Mouse (Mus musculus): ENCODE results near the gene Ak2. TPM values are rescaled to one million over a fixed set of nuclear protein-coding genes. Genes with fewer than 3 reads are reported as not detected.

Gene Ak2
- total RNA-seq, 2 experiments from 2014 or later, result 131 to 134 TPM

DNA sequence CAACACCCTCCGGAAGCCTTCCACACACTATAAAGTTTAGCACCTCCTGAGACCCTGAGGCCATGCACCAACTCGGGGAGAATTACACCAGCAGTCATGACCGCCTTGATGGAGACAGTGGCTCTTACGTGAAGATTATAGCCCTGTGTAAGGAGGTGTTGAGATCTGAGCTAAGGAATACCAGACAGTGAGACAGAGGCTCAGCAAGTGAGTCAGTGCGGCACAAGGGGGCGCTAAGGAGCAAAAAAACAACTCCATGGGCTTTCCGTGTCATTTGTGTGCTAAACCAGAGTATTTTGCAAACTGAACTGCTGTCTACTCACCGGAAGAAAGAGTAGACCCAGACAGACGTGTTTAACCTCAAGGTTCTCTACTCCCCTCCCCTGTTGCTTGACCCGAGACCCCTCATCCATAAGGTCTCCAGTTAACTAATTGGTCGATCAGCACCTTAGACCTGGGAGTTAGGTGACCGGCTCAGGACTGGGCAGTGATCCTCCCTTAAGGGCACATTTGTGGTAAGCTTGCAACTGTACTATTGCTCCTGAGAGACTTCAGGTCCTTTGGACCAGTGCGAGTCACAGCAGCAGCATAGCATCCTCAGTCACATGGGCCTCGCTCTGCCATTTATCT is 20.6 kb upstream of the Ak2 start:
- DNase-seq, result peak; percentile 81 to 88

DNA sequence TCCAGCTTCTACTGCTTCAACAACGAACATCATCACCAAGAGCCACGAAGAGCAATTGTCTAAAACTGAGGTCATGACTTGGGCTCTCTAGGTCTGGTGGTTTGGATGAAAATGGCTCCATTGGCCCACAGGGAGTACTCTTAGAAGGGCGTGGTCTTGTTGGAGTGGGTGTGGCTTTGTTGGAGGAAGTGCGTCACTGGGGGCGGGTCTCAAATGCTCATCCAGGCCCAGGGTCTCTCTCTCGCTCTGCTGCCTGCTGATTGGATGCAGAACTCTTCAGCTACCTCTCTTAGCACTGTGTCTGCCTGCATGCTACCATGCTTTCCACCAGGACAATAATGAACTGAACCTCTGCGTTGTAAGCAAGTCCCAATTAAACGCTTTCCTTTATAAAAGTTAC is 17.1 kb upstream of the Ak2 start:
- DNase-seq, result no peak

DNA sequence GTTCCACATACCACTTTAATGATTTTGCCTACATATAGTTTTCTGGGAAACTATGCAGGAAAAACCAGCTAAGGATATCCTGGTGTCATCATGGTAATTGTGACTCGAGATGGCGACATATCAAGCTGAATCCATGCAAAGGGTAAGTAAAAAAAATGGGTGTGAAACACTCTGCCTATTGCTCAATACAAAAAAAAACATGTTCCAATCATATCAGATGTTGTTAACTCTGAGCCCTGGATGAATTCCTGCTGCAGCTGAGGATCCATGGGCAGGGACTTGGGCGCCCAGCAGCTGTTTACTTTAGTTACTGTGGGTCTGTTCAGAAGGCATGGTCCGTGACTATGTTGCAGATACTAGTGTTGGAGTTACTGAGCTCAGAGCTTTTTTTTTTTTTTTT is 15.2 kb upstream of the Ak2 start:
- no peak for DNase-seq

DNA sequence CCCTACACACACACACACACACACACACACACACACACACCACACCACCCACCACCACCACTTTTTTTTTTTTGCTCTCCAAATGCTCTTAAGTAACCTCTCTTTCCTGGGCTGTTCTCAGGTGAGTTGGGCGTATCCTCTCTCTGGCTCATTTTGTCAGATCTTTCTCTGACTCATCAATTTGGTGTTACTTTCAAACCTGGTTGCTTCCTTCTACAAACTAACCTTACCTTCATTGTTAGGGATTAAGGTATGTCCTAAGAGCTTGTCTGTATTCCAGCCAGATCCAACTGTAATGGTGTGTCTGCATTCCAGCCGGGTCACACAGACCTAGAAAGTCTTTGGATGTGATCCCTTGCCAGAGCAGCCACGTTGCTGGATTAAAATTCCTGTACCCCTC is 14.5 kb upstream of the Ak2 start:
- no peak for DNase-seq

DNA sequence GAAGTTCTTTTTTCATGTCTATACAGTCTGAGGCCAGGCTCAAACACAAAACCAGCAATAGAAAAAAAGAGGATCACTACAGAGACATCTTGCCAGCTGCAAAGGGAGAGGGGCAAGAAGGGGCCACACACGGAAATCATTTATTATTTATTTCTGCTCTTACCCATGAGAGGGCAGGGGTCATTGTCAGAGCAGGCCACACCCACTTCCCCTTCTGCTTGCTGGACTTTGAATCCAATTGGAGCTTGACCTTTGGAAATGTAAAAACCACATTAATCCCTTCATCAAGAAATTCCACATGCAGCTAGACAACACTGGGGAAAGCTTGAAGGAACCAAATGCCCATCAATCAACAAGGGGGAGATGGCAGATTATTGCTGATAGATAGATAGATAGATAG is 13.1 kb upstream of the Ak2 start:
- DNase-seq, result no peak

DNA sequence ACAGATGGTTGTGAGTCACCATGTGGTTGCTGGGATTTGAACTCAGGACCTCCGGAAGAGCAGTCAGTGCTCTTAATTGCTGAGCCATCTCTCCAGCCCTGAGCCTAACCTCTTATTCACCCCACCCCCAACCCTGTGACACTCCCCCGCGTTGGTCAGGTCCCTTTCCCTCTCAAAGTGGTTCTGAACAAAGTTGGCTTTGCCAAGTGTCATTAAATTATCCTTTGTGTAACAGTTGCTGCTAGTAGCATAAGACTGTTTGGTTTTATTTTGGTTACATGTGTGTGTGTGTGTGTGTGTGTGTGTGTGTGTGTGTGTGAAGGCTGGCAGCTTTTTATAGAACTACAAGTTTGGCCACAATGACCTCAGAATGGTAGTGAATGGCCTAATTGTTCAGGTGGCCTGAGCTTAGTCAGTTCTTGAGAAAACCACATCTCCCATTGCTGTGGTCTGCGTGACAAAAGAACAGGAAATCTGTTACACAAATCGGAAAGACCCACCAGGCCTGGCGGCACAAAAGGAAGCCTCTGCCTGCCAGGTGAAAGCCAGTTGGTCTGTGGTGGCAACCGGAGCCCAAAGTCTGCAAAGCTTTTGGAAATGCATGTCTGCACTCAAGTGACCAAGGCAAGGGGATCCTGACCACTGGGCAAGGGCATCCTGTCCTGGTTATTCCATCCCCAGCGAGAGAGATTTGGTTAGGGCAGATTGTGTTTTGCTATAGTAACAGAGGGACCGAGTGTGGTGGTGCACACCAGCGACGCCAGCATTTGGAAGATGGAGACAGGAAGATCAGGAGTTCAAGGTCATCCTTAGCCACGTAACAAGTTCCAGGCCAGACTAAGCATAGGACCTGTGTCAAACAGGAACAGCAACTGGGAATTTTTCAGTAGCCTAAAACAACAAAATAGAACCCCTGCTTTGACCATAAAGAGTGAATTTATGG is 10.6 kb upstream of the Ak2 start:
- no peak for DNase-seq

DNA sequence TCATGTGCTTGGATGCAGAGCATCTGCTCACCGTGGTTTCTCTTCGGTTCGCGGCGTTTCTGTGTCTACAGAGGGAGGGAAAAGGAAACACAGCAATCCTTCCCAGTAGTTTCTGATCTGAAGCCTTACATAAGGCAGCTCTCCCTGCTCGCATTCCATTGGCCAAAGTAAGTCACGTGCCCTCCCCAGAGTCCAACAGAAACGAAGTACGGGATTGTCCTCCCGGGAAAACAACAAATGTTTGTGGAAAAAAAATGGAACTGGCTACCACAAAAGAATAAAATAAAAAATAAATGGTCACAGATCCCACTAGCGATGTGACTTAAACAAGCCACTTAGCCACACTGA is 10.0 kb upstream of the Ak2 start:
- no peak for DNase-seq

DNA sequence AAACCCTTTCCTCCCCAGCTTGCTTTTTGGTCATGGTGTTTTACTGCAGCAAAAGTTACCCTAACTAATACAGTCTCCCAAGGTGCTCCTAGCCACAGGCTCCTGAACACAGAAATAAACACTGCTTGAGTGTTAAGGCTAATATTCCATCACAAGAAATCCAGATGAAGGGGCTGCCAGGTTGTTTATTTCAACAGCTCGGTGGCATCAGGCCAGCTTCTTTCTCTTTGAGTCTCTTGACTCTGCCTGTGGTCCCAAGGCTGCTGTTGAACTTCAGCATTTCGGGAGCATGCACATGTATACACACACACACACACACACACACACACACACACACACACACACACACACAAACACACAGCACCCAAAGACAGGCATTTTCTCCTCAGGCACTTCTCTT is 8.6 kb upstream of the Ak2 start:
- DNase-seq, result peak in 1 of 2 experiments; percentile 37

DNA sequence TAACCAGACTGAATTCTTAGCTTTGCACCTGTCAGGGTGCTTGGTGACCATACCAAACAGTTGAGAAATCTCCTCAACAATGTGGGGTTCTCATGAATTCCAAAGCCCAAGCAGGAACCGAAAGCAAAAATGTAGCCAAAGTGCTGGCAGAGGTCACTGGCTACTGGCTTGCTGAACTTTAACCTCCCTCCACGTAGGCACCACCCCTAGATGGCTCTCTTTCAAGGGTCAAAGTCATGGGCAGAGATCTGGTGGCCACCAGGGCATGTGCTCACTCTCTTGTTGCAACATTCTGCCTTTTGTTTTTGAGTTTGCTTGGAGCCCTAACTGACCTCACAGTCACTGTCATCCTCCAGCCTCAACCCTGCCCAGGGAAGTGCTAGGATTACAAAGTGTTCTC is 8.1 kb upstream of the Ak2 start:
- DNase-seq, result peak; percentile 30 to 52

DNA sequence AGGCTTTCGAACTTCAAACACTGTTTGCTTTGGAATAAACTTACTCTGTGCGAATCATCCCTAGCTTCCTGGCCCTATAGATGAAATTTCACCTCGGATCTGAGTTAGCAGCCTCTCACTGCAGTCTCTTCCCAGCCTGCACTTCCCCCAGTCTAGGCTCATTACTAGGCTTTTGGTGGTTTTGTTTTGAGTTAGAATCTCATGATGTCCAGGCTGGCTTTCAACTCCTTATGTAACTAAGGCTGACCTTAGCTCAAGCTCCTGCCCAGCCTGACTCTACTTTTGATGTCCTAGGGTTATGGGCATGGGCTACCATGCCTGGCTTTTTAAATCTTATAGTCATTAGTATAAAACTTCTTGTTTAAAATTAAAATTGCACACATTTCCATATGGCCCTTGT is 7.2 kb upstream of the Ak2 start:
- DNase-seq, result no peak

DNA sequence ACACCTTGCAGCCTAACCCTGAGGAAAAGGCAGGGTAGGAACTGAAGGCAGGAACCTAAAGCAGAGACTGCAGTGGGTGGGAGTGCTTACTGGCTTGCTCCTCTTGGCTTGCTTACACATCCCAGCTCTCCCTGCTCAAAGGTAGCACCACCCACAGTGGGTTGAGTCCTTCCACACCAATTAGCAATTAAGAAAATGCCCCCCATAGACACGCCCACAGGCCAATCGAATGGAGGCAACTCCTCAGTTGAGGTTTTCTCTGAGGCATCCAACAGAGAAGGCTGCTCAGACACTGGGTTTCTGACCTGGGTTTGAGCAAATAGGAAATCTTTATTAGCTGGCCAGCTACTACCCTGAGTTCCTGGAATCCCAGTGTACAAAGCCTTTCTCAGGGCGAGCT is 2.8 kb upstream of the Ak2 start:
- no peak for DNase-seq

DNA sequence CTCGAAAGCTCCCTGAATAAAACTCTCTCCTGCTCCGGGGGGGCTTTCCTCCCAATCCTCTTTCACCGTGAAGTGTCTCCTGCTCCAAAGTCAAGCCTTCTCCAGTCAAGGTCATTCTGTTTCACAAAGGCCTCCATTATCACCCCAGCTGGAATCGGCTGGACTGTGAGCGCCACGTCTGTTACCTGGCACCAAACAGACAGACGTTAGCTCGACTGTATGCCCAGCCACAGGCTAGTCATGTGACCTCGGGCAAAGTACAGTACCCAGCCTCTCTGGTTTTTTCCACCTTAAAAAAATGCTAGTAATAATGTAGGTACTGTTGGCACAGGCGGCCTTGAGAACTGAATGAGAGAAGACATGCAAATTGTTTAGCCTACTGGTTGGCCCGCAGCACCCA is 2.1 kb upstream of the Ak2 start:
- DNase-seq, result peak; percentile 37 to 54

DNA sequence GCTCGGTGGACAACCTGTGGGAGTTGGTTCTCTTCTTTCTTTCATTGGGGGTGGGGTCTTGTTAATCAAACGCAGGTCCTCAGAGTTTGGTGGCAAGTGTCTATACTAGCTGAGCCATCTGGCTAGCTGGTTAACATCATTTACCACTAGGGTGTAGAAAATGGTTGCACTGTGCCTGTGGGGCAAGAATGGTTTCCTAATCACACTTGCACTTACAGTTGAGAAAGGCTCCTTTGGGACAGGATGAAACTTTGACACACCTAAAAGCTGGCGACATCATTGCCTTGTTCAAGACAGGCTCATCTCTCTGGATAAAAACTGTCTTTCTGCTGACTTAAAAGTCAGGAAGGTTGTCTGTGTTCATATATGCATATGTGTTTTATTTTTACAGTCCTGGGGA is 418 bp downstream of the Ak2 start:
- DNase-seq, result no peak

DNA sequence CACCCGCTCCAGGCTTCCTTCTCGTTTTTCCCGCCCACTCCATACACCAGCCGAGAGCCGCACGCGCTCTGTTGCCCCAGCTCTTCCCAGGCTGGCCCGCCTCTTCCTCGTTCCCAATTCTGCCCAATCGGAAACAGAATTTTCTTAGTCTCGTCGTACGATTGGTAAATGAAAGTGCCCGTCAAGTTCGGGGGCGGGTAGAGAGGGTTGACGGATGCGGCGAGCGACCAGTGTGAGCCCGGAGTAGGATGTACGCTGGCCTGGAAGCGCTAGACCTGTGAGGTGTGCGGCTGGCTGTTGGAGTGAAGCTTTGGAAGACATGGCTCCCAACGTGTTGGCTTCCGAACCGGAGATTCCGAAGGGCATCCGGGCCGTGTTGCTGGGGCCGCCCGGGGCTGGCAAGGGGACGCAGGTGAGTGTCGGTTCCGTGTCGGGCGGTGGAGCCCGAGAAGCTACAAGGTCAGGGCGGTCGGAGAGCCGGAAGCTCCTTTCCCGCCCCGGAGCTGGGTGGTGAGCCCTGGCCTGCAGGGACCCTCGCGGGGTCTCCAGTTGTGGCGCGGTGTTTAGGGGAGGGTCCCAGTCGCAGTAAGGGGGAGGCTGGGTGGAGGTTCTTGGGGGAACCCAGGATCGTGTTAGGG is 1.4 kb downstream of the Ak2 start:
- DNase-seq, result peak; percentile 92 to 94

DNA sequence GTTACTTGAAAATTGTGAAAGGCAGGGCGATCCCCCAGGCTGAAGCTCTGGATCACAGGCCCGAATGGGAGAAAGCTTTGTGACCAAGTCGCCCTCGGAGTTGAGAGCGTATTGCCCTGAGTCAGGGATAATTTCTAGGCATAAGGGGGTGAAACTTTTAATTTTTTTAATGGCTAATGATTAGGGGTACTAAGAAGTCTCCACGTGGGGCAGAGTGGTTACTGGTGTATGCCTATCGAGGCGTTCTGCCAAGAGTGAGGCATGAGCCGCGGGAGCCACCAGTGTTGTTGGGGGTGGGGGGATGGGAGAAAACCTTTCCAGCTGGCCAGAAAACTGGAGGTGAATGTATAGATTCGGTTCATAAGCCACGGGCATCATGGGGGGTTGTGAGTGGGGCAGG is 1.9 kb downstream of the Ak2 start:
- peak in 1 of 2 experiments; percentile 52 for DNase-seq

DNA sequence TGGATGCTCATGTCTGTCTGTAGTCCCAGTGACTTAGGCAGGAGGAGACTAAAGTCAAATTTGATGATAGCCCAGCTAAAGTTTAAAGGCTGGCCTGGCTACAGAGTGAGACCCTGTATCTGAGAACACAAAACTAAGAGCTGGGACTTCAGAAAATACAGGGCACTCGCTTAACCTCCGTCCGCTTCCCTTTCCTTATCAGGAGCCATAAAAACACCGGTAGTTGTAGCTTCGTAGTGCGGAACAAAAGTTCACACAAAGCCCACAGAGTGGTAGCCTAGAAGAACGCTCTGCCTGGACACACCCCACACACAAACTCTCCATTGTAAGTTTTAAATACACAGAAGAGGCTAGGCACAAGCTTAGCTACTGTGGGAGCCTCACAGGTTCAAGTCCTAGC is 3.5 kb downstream of the Ak2 start:
- DNase-seq, result no peak

DNA sequence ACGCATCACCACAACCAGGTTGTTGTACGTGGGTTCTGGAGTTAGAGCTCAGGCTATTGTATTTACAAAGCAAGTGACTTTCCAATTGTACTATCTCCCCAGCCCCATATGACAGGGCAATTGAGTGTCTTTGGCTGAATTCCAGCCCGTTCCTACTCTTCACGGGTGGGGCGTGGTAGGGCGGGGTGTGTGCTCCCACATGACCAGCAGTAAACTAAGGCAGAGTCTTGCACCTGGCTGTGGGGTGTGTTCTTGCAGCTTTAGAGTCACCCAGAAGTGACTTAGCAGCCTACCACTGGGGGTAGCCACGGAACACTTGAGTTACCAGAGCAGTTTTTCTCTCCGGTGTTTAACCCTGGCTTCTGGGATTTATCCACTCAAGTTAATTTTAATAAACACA is 5.5 kb downstream of the Ak2 start:
- DNase-seq, result no peak

DNA sequence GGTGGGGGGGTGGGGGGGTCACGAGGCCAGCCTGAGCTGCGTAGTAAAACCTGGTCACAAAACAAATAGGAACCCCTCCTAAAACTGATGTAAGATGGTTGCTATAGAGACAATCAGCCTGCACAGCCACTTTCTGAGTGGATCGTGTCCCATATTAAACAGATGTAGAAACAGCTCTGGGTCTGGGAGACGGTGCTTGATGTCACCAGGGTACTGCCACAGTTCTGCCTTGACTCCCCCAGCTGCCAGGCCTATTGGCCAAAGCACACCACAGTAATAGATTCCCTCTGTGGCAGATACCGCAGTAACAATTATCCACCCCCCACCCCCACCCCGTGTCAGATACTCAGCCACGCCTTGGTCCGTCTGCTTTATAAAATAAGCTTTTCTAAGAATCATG is 6.6 kb downstream of the Ak2 start:
- DNase-seq, result no peak

DNA sequence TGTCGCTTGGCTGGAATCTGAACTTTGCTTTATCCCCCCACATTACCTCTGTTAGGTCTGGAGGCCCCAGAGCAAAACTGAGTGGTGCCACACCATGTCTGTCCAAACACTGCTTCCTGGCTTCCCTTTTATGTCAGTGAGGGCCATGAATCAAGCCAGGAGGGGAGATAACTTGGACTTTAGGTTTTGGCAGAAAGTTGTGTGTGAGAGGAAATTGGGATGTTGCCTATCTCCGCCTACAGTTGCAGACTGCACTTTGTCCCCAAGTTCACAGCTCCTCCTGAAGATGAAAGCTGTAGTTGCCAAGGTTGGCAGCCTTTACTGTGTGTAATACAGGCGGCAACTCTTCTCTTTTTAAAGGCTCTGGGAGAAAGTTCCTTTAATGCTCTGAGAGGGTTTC is 9.0 kb downstream of the Ak2 start:
- peak in 1 of 2 experiments; percentile 32 for DNase-seq

DNA sequence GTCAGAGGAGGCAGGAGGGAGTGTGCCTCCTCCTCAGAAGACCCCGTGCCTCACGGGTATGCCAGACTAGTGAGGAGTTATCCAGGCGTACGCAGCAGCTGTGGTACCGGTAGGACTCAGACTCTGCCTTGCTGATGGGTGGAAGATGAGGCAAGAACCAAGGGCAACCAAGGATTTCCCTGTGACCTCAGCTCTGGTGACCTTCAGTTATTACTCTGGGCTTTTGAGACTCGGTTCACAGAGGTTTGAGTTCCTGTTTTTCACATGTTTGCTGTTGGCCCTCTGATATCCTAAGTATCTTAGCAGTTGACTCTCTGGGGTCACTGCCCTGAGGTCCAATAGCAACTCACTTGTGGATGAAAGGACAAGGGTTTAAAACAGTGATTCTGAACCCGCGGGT is 12.0 kb downstream of the Ak2 start:
- DNase-seq, result no peak

DNA sequence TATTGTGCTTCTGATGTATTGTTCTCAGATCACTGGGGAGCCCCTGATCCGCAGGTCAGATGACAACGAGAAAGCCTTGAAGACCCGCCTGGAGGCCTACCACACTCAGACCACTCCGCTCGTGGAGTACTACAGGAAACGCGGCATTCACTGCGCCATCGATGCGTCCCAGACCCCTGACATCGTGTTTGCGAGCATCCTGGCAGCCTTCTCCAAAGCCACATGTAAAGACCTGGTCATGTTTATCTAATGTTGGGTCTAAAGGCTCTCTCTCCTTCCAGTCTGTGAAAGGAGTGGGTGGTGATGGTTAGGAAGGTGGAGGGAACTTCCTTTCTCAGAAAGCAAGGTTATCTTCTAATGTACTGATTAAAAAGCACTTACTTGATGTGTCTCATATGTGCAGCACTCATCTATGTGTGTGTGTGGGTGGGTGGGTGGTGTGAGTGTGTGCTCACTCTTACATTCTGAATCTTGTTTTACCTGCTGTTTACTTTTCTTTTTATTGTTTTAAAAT is 16.3 kb downstream of the Ak2 start:
- DNase-seq, result no peak

DNA sequence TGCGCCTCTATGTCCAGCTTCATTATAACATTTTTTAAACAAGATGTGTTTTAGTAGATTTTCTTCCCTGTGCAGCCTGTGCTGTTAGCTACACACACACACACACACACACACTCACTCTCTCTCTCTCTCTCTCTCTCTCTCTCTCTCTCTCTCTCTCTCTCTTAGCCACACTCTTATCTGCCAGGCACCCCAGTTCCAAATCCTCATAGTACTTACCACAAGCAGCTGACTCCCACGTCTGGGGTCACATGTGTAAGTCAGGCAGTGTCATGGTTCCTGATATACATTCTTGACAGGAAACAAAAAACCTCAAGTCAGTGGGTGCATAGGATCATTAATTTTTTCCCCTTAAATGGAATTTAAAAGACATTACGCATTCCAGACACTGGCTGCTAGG is 16.9 kb downstream of the Ak2 start:
- no peak for DNase-seq

DNA sequence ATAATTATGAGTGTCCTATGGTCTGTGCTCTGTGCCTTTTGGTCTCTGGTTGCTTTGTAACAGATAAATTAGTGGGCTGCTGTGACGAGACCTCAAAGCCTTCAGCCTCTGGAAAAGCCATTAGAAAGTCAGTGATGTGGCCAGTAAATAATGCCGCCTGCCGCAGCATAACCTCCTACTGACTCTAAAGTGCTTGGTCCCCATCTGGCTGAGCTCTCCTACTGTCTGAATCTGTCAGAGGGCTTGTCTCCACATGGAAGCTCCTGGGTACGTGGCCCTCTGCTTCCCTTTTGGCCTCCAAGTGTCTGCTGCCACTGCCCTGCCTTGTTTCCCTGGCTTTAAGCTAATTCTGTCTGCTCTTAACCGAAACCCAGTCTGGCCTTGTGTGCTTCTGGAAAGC is 17.8 kb downstream of the Ak2 start:
- DNase-seq, result no peak
